Mouse (Mus musculus): ENCODE measurements around the gene Olfr1338. TPM values are rescaled to one million over a fixed set of nuclear protein-coding genes. Genes with fewer than 3 reads are reported as not detected.

Olfr1338 gene
- polyA plus RNA-seq, 1 experiment from 2014 or later, result not detected

DNA sequence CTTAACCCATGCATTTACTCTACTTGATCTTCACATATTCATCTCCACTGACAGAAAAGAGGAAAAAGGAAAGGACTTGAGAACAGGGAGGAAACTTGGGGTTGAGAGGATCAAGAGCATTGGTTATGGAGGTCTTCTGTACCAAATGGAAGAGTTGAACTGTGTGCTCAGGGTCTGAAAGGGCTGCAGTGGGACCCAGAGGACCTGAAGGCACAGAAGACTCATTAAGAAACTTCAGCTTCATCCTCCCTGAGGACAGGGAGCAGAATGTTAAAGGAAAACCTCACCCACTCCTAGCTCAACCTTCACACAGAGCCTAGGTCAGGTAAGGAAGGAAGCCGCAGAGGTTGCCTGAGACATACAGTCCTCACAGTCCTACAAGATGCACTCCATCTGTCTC is 26.7 kb downstream of the Olfr1338 start, which contains the start of gene Olfr1339:
Olfr1339 (plus strand) TSS at position 301 of the 400 bp plus-strand sequence.
- DNase-seq (ENCODE audit: low spot score), result no peak
- H3K4me2 ChIP-seq (replicated peaks; ENCODE audit: low read depth, low read length), result no peak within 1 kb of the TSS
- H3K4me1 ChIP-seq (ENCODE audit: insufficient read depth, low read depth, low read length), result no peaks in the 10 kb centered on the region
- H3K4me3 ChIP-seq (ENCODE audit: low read depth, low read length), result no peak within 1 kb of the TSS
- TF ChIP-seq CTCF (IDR thresholded peaks at IDR 0.05) (no peak), EP300 (IDR thresholded peaks at IDR 0.05) (no peak)
- no peaks in the 10 kb centered on the region for H3K9me3 ChIP-seq (ENCODE audit: low read length)
- 100% methylated on average over 1 of the region's 1 CpGs for WGBS
- H3K27ac ChIP-seq (ENCODE audit: low read length), result no peak within 1 kb of the TSS
- H3K27me3 ChIP-seq (replicated peaks; ENCODE audit: insufficient read depth, low read length), result no peaks in the 10 kb centered on the region
- H3K36me3 ChIP-seq (ENCODE audit: insufficient read depth, low read length), result no peaks in the 10 kb centered on the region
- no peak for ATAC-seq
- no peak within 1 kb of the TSS for H3K9ac ChIP-seq (replicated peaks; ENCODE audit: low read depth)

DNA sequence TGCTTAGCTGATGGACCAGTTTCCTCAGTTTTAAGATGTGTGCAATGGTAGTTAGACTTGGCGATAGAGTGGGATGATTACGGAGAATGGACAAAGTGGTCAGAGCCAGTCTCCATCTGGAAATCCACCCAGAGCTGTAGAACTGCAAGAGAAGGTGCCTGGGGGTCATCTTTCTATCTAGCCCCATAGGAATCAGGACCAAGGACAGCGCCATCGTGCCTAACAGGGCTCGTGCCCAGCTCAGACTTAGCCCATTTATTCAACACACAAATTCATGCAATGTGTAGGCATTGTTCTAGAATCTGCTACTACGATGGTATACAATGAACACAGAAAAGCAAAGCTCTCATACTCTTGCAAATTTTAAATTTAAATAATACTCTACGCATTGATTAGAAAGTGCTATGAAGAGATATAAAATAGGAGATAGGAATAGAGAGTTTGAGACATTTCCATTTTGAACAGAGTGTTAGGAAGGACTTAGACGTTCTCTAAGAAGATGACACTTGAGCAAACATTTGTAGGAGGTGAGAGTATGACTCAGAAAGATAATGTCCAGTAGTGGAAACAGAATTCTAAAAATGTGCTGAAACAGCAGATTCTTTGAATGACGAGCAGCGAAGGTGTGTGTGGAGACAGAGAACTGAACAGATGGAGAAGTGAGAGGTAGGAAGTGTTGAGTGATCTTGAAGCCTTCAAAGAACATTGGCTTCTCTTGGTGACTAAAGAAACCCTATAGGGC is 36.6 kb downstream of the Olfr1338 start:
- Histone ChIP-seq H3K36me3 (ENCODE audit: insufficient read depth, low read length) (no peaks in the 10 kb centered on the region), H3K9me3 (ENCODE audit: low read length) (no peaks in the 10 kb centered on the region), H3K27me3 (replicated peaks; ENCODE audit: insufficient read depth, low read length) (no peaks in the 10 kb centered on the region), H3K4me3 (ENCODE audit: low read depth, low read length) (no peak overlapping the region), H3K27ac (ENCODE audit: low read length) (no peak overlapping the region), H3K4me1 (ENCODE audit: insufficient read depth, low read depth, low read length) (no peaks in the 10 kb centered on the region), H3K9ac (replicated peaks; ENCODE audit: low read depth) (no peak overlapping the region), H3K4me2 (replicated peaks; ENCODE audit: low read depth, low read length) (no peak overlapping the region)
- ATAC-seq (no peak), DNase-seq (ENCODE audit: low spot score) (peak; percentile 9)
- 51% methylated on average over 10 of the region's 10 CpGs for WGBS
- TF ChIP-seq EP300 (IDR thresholded peaks at IDR 0.05), result no peak

DNA sequence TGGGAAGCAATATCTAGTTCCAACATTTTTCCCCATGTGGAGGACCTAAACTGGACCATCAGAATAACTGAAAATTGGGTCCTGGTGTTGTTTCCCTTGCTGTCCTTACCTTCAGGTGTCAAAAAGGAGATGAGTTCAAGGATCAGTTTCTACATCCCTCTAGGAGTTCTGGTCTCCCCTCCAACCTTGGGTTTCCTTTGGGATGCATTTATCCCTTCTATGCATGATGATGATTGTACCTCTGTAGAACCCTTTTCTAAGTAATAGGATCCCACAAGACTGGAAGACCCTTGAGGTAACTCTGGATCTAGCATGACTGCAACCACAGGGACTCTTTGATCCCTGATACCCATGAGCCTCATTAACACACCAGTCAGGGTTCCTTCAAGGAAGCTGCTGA is 38.7 kb downstream of the Olfr1338 start, which contains the start of gene Olfr1340:
Olfr1340 (plus strand) TSS at position 301 of the 400 bp plus-strand sequence.
- Histone ChIP-seq H3K27me3 (replicated peaks; ENCODE audit: insufficient read depth, low read length) (no peaks in the 10 kb centered on the region), H3K9ac (replicated peaks; ENCODE audit: low read depth) (no peak within 1 kb of the TSS), H3K4me1 (ENCODE audit: insufficient read depth, low read depth, low read length) (no peaks in the 10 kb centered on the region), H3K9me3 (ENCODE audit: low read length) (no peaks in the 10 kb centered on the region), H3K27ac (ENCODE audit: low read length) (no peak within 1 kb of the TSS), H3K4me3 (ENCODE audit: low read depth, low read length) (no peak within 1 kb of the TSS), H3K4me2 (replicated peaks; ENCODE audit: low read depth, low read length) (no peak within 1 kb of the TSS), H3K36me3 (ENCODE audit: insufficient read depth, low read length) (no peaks in the 10 kb centered on the region)
- DNase-seq (ENCODE audit: low spot score) (no peak), ATAC-seq (no peak)
- TF ChIP-seq EP300 (IDR thresholded peaks at IDR 0.05), result no peak
- no peak for TF ChIP-seq CTCF (IDR thresholded peaks at IDR 0.05)

DNA sequence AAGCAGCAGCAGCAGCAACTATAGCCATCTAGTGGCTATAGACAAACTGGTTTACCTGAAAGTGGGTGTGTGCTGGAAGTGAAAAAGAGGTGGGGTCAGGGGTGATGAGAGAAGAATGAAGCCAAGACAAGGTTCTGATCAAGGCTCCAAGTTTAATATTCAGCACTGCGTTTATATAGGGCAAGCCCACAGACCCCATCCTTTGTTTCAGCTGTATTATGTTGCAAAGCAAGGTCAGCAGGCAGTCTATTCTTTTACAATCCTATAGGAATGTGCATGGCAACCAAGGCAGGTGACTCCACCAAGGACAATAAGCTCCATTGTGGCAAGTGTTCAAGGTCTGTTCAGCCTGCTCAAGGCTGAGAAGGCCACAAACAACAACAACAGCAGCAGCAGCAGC is 46.9 kb downstream of the Olfr1338 start:
- no peak overlapping the region for H3K4me2 ChIP-seq (replicated peaks; ENCODE audit: low read depth, low read length)
- H3K27ac ChIP-seq (ENCODE audit: low read length), result no peak overlapping the region
- DNase-seq (ENCODE audit: low spot score), result no peak
- no peak for ATAC-seq
- TF ChIP-seq CTCF (IDR thresholded peaks at IDR 0.05) (no peak), EP300 (IDR thresholded peaks at IDR 0.05) (no peak)
- no peaks in the 10 kb centered on the region for H3K9me3 ChIP-seq (ENCODE audit: low read length)
- H3K27me3 ChIP-seq (replicated peaks; ENCODE audit: insufficient read depth, low read length), result no peaks in the 10 kb centered on the region
- no peak overlapping the region for H3K9ac ChIP-seq (replicated peaks; ENCODE audit: low read depth)
- WGBS, result 62% methylated on average over 1 of the region's 1 CpGs
- no peaks in the 10 kb centered on the region for H3K4me1 ChIP-seq (ENCODE audit: insufficient read depth, low read depth, low read length)
- H3K4me3 ChIP-seq (ENCODE audit: low read depth, low read length), result no peak overlapping the region
- no peaks in the 10 kb centered on the region for H3K36me3 ChIP-seq (ENCODE audit: insufficient read depth, low read length)

DNA sequence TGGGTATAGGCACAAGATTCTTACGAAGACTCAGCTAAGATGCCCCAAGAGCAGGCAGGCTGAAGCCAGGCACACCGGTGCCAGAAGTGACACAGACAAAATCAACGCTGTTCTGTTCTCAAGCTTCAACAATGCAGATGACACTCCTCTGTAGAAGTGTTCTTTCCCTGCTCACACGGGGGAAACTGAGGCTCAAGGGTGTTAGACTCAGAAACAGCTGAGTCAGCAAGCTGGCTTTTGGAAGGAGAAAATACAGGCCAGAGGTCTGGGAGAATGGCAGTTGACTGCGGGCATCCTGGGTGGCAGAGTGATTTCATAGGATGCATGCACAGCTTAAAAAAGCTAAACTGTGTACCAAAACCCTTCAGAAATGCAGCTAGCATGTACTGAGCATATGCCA is 50.5 kb downstream of the Olfr1338 start:
- H3K27ac ChIP-seq (ENCODE audit: low read length), result no peak overlapping the region
- H3K27me3 ChIP-seq (replicated peaks; ENCODE audit: insufficient read depth, low read length), result no peaks in the 10 kb centered on the region
- TF ChIP-seq EP300 (IDR thresholded peaks at IDR 0.05) (no peak), CTCF (IDR thresholded peaks at IDR 0.05) (no peak)

DNA sequence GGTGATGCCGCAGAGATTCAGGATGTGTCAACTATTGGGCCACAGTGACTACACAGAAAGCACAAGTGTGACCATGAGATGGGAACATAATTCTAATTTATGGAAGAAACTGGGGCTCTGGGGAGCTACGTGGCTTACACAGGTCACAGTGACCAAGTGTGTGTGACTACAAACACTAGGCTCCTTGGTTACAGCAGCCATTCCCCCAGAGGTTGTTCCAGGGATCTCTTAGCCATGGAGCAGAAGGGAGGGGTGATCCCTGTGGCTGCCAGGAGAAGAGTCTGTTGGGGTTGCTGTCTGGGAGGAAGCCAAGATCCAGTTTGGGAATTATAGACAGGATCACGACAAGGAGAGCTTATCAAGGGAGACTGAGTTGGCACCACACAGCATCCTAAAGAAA is 55.3 kb downstream of the Olfr1338 start, which contains the start of gene Olfr1341:
Olfr1341 (plus strand) TSS at position 301 of the 400 bp plus-strand sequence.
- no peak for DNase-seq (ENCODE audit: low spot score)
- no peak for TF ChIP-seq CTCF (IDR thresholded peaks at IDR 0.05)
- TF ChIP-seq EP300 (IDR thresholded peaks at IDR 0.05), result no peak
- H3K9me3 ChIP-seq (ENCODE audit: low read length), result no peaks in the 10 kb centered on the region
- no peak within 1 kb of the TSS for H3K4me2 ChIP-seq (replicated peaks; ENCODE audit: low read depth, low read length)
- WGBS, result 68% methylated on average over 3 of the region's 3 CpGs
- no peak within 1 kb of the TSS for H3K4me3 ChIP-seq (ENCODE audit: low read depth, low read length)
- ATAC-seq, result no peak
- H3K9ac ChIP-seq (replicated peaks; ENCODE audit: low read depth), result no peak within 1 kb of the TSS
- no peaks in the 10 kb centered on the region for H3K36me3 ChIP-seq (ENCODE audit: insufficient read depth, low read length)
- no peak within 1 kb of the TSS for H3K27ac ChIP-seq (ENCODE audit: low read length)
- no peaks in the 10 kb centered on the region for H3K4me1 ChIP-seq (ENCODE audit: insufficient read depth, low read depth, low read length)
- no peaks in the 10 kb centered on the region for H3K27me3 ChIP-seq (replicated peaks; ENCODE audit: insufficient read depth, low read length)

More for the DNA sequence above, 50.5 kb downstream of the Olfr1338 start:
- no peak overlapping the region for H3K4me2 ChIP-seq (replicated peaks; ENCODE audit: low read depth, low read length)
- WGBS, result 69% methylated on average over 5 of the region's 5 CpGs
- H3K9ac ChIP-seq (replicated peaks; ENCODE audit: low read depth), result no peak overlapping the region
- ATAC-seq (no peak), DNase-seq (ENCODE audit: low spot score) (no peak)
- H3K36me3 ChIP-seq (ENCODE audit: insufficient read depth, low read length), result no peaks in the 10 kb centered on the region
- no peaks in the 10 kb centered on the region for H3K4me1 ChIP-seq (ENCODE audit: insufficient read depth, low read depth, low read length)
- no peak overlapping the region for H3K4me3 ChIP-seq (ENCODE audit: low read depth, low read length)
- no peaks in the 10 kb centered on the region for H3K9me3 ChIP-seq (ENCODE audit: low read length)

Other genes starting within 250 kb of the Olfr1338 start
- 23.1 and 23.2 TPM in 2 replicates for gene 2610528J11Rik, start 231.7 kb downstream of the Olfr1338 start, polyA plus RNA-seq (2015; fragmentation: Nextera tagmentation; extraction: Ambion mirVana)
- gene Tmem125, start 214.7 kb downstream of the Olfr1338 start, polyA plus RNA-seq (2015; fragmentation: Nextera tagmentation; extraction: Ambion mirVana), result 16.7 and 17.4 TPM in 2 replicates
- gene Cfap57, start 138.0 kb downstream of the Olfr1338 start, polyA plus RNA-seq (2015; fragmentation: Nextera tagmentation; extraction: Ambion mirVana), result 1.7 and 2.1 TPM in 2 replicates
- gene Ebna1bp2, start 137.9 kb downstream of the Olfr1338 start, polyA plus RNA-seq (2015; fragmentation: Nextera tagmentation; extraction: Ambion mirVana), result 85.5 and 87.8 TPM in 2 replicates
- gene Olfr62, start 99.8 kb downstream of the Olfr1338 start, polyA plus RNA-seq (2015; fragmentation: Nextera tagmentation; extraction: Ambion mirVana), result not detected in 2 replicates
- gene Olfr1342, start 66.0 kb downstream of the Olfr1338 start, polyA plus RNA-seq (2015; fragmentation: Nextera tagmentation; extraction: Ambion mirVana), result 0.91 and 1.5 TPM in 2 replicates
- not detected in 2 replicates for gene Olfr1341, start 55.2 kb downstream of the Olfr1338 start, polyA plus RNA-seq (2015; fragmentation: Nextera tagmentation; extraction: Ambion mirVana)
- gene Olfr1340, start 38.6 kb downstream of the Olfr1338 start, polyA plus RNA-seq (2015; fragmentation: Nextera tagmentation; extraction: Ambion mirVana), result not detected in 2 replicates
- not detected in 2 replicates for gene Olfr1339, start 26.6 kb downstream of the Olfr1338 start, polyA plus RNA-seq (2015; fragmentation: Nextera tagmentation; extraction: Ambion mirVana)
- not detected in 2 replicates for gene Olfr1337, start 23.8 kb upstream of the Olfr1338 start, polyA plus RNA-seq (2015; fragmentation: Nextera tagmentation; extraction: Ambion mirVana)
- gene Olfr1335, start 51.2 kb upstream of the Olfr1338 start, polyA plus RNA-seq (2015; fragmentation: Nextera tagmentation; extraction: Ambion mirVana), result not detected in 2 replicates
- not detected in 2 replicates for gene Olfr1333, start 77.5 kb upstream of the Olfr1338 start, polyA plus RNA-seq (2015; fragmentation: Nextera tagmentation; extraction: Ambion mirVana)
- not detected in 2 replicates for gene Olfr1331, start 105.9 kb upstream of the Olfr1338 start, polyA plus RNA-seq (2015; fragmentation: Nextera tagmentation; extraction: Ambion mirVana)
- 0.05 TPM in 1 of 2 replicates, not detected in the other for gene Olfr1330, start 129.9 kb upstream of the Olfr1338 start, polyA plus RNA-seq (2015; fragmentation: Nextera tagmentation; extraction: Ambion mirVana)
- gene Olfr1329, start 158.7 kb upstream of the Olfr1338 start, polyA plus RNA-seq (2015; fragmentation: Nextera tagmentation; extraction: Ambion mirVana), result not detected in 2 replicates
- not detected in 2 replicates for gene Olfr1328, start 179.9 kb upstream of the Olfr1338 start, polyA plus RNA-seq (2015; fragmentation: Nextera tagmentation; extraction: Ambion mirVana)
- gene Lao1, start 202.8 kb upstream of the Olfr1338 start, polyA plus RNA-seq (2015; fragmentation: Nextera tagmentation; extraction: Ambion mirVana), result 0.99 TPM in 1 of 2 replicates, not detected in the other